Mouse (Mus musculus): ENCODE results near the gene Acp6. TPM values are rescaled to one million over a fixed set of nuclear protein-coding genes. Genes with fewer than 3 reads are reported as not detected.
A peak's percentile ranks its signal among the peaks of the same experiment; 100 is the strongest.

Acp6 gene
- total and polyA plus RNA-seq, 3 experiments: 34.4 to 66.9 TPM; not detected in 1

DNA sequence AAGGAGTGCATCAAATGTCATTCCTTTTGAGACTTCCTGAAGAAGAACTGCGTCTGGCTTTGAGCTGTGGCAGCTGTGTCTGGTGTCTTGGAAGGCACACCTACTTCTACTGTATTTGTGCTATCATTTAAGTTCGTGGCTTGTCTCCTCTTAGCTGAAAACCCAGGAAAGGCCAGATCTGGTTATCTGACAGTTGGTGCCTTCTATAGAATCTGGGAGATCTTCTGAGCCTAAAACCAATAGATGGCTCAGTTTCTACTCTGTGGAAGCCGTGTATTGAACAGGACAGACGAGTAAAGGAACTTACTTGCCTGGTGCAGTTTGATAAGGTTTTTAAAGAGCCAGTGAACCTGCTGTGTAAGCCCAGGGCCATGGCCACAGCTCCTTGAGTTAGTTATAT, 5.9 kb downstream of the Acp6 start (continued):
- TF ChIP-seq E2F4 (IDR thresholded peaks at IDR 0.05; ENCODE audit: borderline replicate concordance, low read depth, low read length) (no peak), RAD21 (IDR thresholded peaks at IDR 0.05; ENCODE audit: low read depth, low read length) (no peak), GATA1 (IDR thresholded peaks at IDR 0.05; ENCODE audit: low read depth, low read length) (peak; percentile 86), CHD2 (IDR thresholded peaks at IDR 0.05; ENCODE audit: low read length) (no peak), MYB (IDR thresholded peaks at IDR 0.05; ENCODE audit: low read depth, low read length) (peak; percentile 62), ZNF384 (IDR thresholded peaks at IDR 0.05; ENCODE audit: low read depth, low read length) (no peak), KAT2A (conservative IDR thresholded peaks at IDR 0.05; ENCODE audit: low read depth, low read length) (0 out of 2 replicates have a peak, but pooled peaks have one; percentile 34), ZKSCAN1 (IDR thresholded peaks at IDR 0.05; ENCODE audit: low read depth, low read length) (no peak), CTCF (IDR thresholded peaks at IDR 0.05 in 2 of 3, conservative IDR thresholded peaks at IDR 0.05 in 1 of 3; ENCODE audit: control insufficient read depth in 1 of 3, insufficient read depth in 1 of 3, low read depth in 2 of 3, low read length in 3 of 3, poor library complexity in 1 of 3, severe bottlenecking in 1 of 3) (no peak), SMC3 (IDR thresholded peaks at IDR 0.05; ENCODE audit: low read depth, low read length) (no peak; the same call in 1 of the 2 replicates), SIN3A (IDR thresholded peaks at IDR 0.05; ENCODE audit: low read length) (peak; percentile 79), NRF1 (IDR thresholded peaks at IDR 0.05; ENCODE audit: insufficient read depth, low read depth, low read length, poor library complexity, severe bottlenecking) (no peak), JUND (IDR thresholded peaks at IDR 0.05; ENCODE audit: low read depth, low read length) (no peak), NELFE (IDR thresholded peaks at IDR 0.05; ENCODE audit: low read depth, low read length) (no peak), POLR2AphosphoS2 (IDR thresholded peaks at IDR 0.05; ENCODE audit: low read length) (no peak), CHD1 (IDR thresholded peaks at IDR 0.05; ENCODE audit: low read depth, low read length) (no peak)

DNA sequence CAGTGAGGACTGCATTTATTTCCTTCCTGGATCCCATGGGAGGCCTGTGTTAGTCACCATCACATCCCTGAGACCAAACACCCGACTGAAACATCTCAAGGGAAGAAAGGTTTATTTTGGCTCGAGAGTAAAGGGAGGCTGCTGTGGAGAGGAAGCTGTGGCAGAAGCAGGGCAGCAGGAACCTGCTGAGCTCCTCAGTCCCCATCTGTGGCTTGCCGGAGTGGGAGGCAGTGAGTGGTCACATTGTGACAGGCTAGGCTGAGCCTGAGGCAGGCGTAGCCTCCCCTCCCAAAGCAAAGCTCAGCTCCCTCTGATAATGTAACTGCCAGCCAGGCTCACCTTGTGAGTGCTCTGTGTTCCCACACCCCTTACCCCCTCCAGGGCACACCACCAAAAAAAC, 8.5 kb downstream of the Acp6 start:
- Histone ChIP-seq H3K79me2 (ENCODE audit: control insufficient read depth, insufficient read depth, low read length, poor library complexity) (no peaks in the 10 kb centered on the region), H3K36me3 (ENCODE audit: control insufficient read depth in 1 of 2, insufficient read depth in 2 of 2, low read length in 2 of 2) (peaks cover 3 to 20% of the 10 kb centered on the region in 2 experiments; a peak in 3 of 4 replicates), H3K27ac (ENCODE audit: control insufficient read depth, low read depth, low read length) (no peak overlapping the region), H3K4me3 (ENCODE audit: control insufficient read depth in 1 of 2, insufficient read depth in 1 of 2, low read depth in 2 of 2, low read length in 2 of 2) (no peak overlapping the region), H3K9ac (ENCODE audit: control insufficient read depth, low read depth, low read length, poor library complexity, severe bottlenecking) (no peak overlapping the region), H3K27me3 (ENCODE audit: control insufficient read depth in 1 of 2, insufficient read depth in 2 of 2, low read length in 2 of 2) (no peaks in the 10 kb centered on the region), H3K9me3 (replicated peaks; ENCODE audit: insufficient read depth, low read length) (no peaks in the 10 kb centered on the region), H3K4me1 (ENCODE audit: control insufficient read depth in 1 of 2, insufficient read depth in 2 of 2, low read length in 2 of 2) (peaks cover 7 to 21% of the 10 kb centered on the region in 2 experiments)
- DNase-seq (ENCODE audit: low read depth, low spot score): no peak
- TF ChIP-seq ZMIZ1 (IDR thresholded peaks at IDR 0.05; ENCODE audit: low read depth, low read length) (no peak), ETS1 (IDR thresholded peaks at IDR 0.05; ENCODE audit: low read depth, low read length) (no peak), MYC (IDR thresholded peaks at IDR 0.05; ENCODE audit: low read depth, low read length) (no peak), TAL1 (IDR thresholded peaks at IDR 0.05; ENCODE audit: low read length) (no peak), USF2 (IDR thresholded peaks at IDR 0.05; ENCODE audit: borderline replicate concordance in 1 of 2, insufficient read depth in 1 of 2, low read depth in 1 of 2, low read length in 2 of 2) (no peak), CTCF (IDR thresholded peaks at IDR 0.05 in 2 of 3, conservative IDR thresholded peaks at IDR 0.05 in 1 of 3; ENCODE audit: control insufficient read depth in 1 of 3, insufficient read depth in 1 of 3, low read depth in 2 of 3, low read length in 3 of 3, poor library complexity in 1 of 3, severe bottlenecking in 1 of 3) (no peak), BHLHE40 (IDR thresholded peaks at IDR 0.05; ENCODE audit: borderline replicate concordance, low read depth, low read length) (no peak), GATA1 (IDR thresholded peaks at IDR 0.05; ENCODE audit: low read depth, low read length) (no peak), TCF12 (IDR thresholded peaks at IDR 0.05; ENCODE audit: low read depth, low read length) (no peak), USF1 (IDR thresholded peaks at IDR 0.05; ENCODE audit: low read depth, low read length) (no peak), ZKSCAN1 (IDR thresholded peaks at IDR 0.05; ENCODE audit: low read depth, low read length) (no peak), NRF1 (IDR thresholded peaks at IDR 0.05; ENCODE audit: insufficient read depth, low read depth, low read length, poor library complexity, severe bottlenecking) (no peak), KAT2A (conservative IDR thresholded peaks at IDR 0.05; ENCODE audit: low read depth, low read length) (no peak), POLR2AphosphoS2 (IDR thresholded peaks at IDR 0.05; ENCODE audit: low read length) (no peak), MAX (IDR thresholded peaks at IDR 0.05; ENCODE audit: low read length) (no peak), ZNF384 (IDR thresholded peaks at IDR 0.05; ENCODE audit: low read depth, low read length) (no peak), ZC3H11A (IDR thresholded peaks at IDR 0.05; ENCODE audit: low read depth, low read length) (no peak), RCOR1 (IDR thresholded peaks at IDR 0.05; ENCODE audit: low read depth, low read length) (no peak), MAZ (IDR thresholded peaks at IDR 0.05; ENCODE audit: low read depth, low read length) (no peak), CHD2 (IDR thresholded peaks at IDR 0.05; ENCODE audit: low read length) (no peak)

Measured in MEL (cell line).